Mouse (Mus musculus): ENCODE data around the gene Glrx5.

DNA sequence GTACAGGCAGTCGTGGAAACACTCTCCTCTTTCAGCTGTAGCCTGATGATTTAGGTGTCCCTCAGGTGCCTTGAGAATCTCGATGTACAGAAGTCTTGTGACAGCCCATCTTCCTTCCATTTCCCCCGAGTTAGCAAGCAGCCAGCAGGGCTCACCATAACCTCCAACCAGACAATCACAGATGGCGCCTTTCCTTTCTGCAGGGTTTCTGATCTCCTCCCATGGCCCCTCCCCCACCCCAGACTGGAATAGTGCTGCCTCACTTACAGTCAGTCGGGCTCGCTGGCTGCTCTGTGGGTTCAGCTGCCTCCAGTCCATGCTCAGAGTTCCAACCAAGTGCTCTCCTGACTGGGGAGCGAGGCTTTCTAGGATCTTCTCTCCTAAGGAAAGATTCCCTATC is 10.3 kb upstream of the Glrx5 start:
- TF ChIP-seq CTCF (IDR thresholded peaks at IDR 0.05; ENCODE audit: low read depth, low read length) (no peak), GATA1 (IDR thresholded peaks at IDR 0.05; ENCODE audit: borderline replicate concordance, low read length) (no peak)

All from G1E (cell line).